Mouse (Mus musculus) cerebellum, adult 18-20 months (tissue): ENCODE data around the gene Nprl3.
"Not testable (repeated sequence)": the region's sequence is repeated elsewhere in the genome, so short reads cannot be mapped to it uniquely, and the experiment has no call there.

Experiments used
- DNase-seq, 2 experiments: peaks; one replicate each; pipeline ENCODE4 v3.0.0; 2021

Gene Nprl3

DNA sequence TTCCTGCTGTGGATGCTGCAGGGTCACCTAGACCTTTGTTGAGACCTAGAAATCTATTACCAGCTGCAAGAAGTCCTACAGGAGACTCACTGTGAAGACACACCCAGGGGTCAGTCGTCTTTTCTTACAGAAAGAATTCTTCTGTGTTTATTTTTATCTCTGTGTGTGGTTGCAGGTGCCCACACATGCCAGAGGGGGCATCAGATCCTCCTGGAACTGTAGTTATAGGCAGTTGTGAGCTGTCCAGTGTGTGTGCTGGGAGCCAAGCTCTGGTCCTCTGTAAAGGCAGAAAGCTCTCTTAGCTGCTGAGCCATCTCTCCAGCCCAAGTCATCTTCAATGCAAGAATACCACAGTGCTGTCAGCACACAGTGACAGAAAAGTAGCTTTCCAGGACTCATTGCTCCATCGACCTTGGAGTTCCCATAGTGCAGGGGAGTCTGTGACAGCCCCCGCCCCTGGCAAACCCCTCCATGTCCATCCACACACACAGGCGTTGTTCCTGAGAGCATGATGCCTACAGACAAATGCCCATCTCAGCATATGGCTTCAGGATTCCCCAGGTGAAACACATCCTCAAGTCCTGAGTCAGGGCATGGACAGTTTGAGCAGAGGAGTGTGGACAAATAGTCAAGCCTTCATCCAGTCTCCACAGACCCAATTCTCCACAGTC is 44.1 kb downstream of the Nprl3 start:
- no peak for DNase-seq

DNA sequence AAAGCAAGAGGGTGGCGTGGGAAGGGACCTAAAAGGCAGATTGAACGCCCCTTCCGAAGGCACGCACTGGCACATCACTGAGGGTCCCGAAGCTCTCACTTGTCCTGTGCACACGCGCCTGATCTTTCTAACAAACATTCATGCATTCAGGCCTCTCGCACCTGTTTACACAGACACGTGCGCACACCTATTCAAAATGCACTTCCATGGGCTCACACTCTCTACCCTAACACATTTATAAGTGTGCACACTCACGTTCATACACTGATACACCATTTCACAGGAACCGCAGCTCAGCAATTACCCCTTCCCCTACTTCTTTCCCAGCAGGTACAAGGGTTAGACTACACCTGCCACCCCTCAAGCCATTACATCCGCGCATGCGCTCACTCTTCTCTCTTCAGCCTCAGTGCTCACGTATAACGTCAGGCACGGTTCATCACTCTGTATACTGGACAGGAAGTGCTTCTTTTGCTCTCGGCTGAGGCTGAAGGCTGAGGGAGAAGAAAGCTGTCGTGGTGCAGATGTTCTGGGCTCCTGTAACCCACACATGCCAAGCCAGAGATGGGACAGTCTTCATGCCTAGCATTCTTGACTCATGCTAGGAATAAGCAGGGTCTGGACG is 44.8 kb downstream of the Nprl3 start:
- DNase-seq: peak in 1 of 2 experiments; percentile 44

DNA sequence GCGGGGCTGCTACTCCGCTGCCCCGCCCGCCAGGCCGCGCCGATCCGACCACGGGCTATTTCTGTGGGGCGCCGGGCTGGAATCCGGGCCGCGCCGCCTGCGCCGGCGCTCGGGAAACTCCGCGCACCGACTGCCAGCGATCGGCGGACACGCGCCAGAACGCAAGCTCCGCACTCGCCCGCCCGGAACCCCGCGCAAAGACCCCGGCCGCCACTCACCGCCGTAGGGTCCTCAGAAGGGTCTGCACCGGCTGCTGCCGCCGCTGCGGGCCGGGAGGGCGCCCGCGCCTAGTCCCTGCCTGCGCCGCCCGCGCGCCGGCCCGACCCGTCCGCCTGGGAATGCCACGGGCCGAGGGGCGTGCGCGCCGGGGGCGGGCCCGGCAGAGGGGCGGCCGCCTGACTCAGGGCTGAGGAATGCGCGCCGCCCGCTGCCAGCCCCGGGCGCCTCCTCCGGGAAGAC is 45.5 kb downstream of the Nprl3 start, which contains the start of gene Rhbdf1:
Gene Rhbdf1 (minus strand): TSS at position 350 of the 459 bp plus-strand sequence.
- peak in 1 of 2 experiments; percentile 39 for DNase-seq

DNA sequence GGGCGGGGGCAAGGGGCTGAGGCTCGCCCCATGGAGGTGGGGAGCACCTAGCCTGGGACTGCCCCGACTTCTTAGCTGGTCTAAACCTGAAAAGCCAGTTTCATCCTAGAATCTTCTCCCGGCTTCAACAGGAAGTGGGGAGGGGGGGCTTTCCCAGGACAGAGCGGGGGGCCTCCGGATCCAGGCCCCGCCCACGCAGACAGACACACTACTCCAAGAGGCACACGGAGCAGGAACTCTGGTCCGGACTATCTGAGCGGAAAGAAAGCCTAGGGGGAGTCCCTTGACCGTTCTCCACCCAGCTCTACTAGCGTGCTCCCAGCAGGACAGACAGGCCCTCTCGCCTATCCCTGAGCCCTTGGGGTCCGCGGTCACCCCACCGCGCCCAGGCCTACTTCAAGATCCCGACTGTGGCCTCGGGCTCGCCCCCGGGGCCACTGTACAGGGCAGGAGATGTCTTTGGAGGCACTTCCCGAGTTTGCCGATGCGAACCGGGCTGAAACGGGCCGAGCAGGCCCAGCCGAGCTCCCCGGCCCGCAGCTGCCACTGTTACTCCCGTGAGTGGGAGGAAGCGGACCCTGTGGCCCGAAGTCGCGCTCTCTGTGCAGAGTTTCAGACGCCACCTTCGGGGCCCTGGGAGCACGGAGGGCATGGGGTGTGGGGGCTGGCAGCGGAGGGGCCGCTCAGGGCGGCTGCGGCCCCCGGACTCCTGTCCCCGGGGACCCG is 46.1 kb downstream of the Nprl3 start:
- peak in 1 of 2 experiments; percentile 61 for DNase-seq

DNA sequence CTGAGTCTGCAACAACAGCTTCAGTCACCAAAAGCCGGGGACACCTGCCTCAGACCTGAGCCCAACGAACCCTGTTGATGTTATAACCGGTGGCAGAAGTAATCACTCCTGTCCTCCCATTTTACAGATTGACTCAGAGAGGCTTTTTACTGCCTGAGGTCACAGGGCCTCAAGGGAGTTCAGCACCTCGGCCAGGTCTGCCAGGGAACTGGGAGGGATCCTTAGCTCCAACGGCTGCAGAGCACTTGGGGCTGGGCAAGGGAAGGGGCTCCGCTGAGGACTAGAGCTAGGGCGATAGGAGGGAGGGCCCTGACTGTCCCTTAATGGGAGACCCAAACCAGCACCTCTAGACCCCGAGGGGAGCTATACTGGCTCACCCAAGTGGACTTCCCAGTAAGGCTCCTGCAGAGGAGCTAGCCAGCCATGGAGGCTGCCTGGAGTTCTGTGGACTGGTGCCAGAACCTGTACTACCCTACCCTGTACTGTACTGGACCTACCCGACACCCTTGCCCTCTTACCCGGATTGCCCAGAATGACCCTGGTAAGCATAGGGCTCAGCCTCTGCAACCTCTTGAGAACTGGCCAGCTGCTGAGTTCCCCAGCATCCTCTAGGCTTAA is 46.8 kb downstream of the Nprl3 start:
- DNase-seq: peak in 1 of 2 experiments; percentile 31

DNA sequence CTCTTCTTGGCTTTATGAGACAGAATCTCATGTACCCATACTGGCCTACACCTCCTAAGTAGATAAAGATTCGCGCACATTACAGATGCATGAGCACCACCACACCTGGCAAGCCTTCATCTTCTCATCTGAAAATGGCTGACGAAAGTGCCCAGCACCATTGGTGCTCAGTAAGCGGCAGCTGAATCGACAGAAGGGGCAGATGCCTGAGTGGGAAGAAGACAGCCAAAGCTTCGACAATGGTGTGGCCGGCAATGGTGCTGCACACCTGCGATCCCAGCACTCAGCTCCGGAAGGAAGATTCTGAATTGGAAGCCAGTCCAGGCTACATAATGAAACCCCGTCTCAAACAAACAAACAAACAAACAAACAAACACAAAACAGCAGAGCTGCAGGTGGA is 48.2 kb downstream of the Nprl3 start:
- no peak for DNase-seq

DNA sequence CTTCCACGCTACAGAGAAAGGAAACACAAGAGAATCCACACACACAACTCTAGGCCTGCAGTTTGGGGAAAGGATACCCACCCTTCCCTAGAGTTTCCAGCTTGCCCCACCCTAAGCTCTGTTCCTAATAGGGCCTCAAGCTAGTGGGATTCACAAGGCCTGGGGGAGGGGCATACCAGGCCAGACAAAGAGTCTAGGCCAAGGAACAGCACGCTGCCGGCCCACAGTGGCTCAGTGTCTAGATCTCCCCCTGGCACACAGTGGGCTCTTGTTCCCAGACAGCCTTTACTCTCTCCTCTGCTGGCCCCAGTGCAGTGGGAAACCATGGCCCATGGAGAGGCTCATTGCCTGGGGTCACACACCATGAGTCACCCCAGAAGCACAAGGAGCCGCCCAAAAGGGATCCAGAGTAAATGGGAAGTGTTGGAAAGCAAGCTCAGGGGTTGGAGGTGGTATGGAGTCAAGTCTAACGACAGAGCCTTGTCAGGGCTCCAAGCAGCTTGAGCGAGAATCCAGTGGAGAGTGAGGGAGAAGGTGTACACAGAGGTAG is 48.9 kb downstream of the Nprl3 start:
- no peak for DNase-seq

DNA sequence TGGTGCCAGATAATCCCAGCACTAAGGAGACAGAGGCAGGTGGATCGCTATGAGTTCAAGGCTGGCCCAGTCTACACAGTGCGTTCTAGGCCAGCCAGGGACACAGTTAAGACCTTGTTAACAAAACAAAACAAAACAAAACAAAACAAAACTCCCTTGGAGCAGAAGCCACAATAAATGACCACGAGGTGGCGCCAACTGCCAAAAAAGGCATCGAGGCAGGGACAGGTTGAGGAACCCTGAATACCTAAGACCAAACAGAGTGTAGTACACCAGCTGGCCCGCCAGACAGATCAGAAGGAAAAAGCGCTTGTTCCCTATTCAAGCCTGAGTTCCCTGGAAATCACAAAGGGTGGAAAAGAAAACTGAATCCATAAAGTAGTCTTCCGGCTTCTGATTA is 50.7 kb downstream of the Nprl3 start:
- peak; percentile 84 to 86 for DNase-seq

DNA sequence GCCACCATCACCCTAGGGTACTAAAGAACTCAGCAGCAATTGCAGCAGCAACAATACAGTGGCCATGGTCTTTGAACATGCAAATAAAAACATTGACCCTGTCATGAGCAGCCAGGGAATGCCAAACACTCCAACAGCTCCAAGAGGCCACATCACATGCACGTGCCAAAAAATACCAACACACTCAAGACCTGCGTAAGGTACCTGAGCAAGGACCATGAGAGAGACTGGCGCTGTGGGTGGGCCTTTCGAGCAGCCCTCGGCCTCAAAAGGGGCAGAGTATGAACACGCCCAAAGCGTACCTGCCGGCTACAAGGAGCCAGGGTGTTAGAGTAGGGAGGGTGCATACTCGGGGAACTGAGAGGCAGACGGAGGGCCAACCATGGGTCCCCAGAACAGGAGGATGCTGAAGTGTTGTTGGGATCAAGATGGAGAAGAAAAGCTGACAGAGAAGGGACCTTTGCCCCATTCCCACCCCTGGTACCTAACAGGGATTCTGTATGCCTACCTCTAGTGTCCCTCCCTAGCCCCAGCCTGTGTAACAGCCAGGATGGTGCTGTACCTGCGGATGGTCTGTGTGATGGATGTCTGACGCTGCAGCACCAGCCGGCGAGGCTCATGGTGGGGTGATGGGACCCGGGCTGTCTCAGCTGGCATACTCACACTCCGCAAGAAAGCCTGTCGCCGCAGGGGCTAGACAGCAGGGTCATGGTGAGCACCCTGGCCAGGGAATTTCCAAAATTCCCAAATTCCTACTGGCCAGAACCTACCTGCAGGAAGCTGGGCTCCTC is 51.9 kb downstream of the Nprl3 start:
- no peak for DNase-seq

DNA sequence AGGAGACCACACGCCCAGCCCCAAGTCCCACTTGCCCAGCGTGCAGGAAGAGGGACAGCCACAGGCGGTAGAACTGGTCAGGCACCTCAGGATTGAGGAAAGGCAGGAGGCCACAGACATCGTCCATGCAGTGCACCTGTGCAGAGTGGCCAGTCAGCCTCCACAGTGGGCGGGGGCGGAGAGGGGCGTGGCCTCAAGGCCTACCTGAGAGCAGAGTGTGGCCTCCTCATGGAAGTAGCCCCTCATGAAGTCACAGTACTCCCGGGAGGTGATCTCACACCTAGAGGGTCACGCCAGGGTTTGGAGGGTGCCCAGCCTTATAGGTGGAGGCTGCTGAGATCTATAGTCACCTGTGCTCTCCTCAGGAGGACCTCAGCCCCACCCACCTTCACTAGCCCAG is 56.9 kb downstream of the Nprl3 start:
- no peak for DNase-seq

DNA sequence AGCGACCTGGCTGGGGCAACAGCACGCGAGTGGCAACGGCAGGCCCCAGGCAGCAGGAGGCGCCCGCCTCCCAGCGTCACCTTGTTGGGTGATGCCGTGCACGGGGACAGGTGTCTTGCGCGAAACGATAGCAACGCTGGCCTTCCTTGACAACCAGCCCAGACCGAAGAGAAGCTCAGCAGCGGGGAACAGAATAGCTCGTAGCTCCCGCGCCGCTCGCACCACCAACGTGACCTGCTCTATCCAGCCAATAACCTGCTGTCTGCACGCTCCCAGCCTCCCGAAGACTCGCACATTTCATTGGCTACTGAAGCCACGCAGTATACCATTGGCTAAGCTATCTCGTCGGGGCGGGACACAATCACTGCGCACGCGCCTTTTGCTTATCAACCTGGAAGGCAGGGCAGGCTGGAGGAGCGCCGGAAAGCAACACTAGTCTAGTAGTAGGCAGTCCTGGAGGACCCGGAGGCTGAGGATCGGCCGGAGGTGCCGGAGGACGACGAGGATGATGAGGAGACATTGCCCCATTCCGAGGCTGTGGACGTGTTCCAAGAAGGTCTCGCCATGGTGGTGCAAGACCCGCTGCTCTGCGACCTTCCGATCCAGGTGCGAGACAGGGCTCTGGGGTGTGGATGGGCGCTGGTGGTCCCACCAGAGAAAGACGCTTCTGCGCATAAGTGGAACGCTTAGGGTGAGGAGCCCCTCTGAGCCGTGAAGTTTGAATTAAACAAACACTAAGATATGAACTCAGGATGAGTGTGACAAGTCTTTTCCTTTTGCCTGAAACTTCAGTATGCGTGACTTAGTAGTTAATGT is 62.2 kb downstream of the Nprl3 start, which contains the start of gene Snrnp25:
Gene Snrnp25 (plus strand): TSS at position 358 of the 816 bp plus-strand sequence.
- DNase-seq: peak; percentile 95 to 98

DNA sequence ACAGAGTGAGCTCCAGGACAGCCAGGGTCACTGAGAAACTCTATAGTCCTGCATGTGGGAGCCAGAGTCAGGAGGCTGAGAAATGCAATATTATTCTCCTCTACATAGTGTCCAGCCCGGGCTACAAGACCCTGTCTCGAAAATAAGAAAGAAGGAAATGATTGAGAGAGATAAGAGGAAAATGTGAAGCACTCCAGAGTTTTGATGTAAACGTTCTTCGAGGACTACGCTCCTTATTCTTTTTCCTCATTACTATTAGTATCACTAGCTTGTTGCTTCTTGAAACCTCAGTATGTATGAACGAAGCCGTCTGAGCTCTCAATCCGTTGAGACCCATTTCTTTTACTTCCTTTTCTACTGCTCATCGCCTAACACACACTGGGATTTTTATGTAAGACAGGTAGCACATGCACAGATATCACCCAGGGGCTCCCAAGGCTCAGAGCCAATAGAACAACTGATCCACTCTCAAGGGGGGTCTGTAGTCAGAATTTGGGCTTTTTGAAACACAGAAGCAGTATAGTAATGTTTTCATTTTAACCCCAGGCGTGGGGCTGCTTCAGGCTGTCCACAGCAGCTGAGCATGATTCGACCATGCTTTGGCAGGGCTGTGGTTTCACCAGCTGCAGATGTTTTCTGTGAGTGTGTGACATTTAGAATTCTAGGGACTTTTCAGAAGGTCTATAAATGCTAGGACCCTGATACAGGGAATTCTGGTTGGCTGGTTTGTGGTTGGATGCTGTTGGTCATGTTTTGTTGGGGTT is 65.4 kb downstream of the Nprl3 start:
- DNase-seq: peak in 1 of 2 experiments; percentile 0

DNA sequence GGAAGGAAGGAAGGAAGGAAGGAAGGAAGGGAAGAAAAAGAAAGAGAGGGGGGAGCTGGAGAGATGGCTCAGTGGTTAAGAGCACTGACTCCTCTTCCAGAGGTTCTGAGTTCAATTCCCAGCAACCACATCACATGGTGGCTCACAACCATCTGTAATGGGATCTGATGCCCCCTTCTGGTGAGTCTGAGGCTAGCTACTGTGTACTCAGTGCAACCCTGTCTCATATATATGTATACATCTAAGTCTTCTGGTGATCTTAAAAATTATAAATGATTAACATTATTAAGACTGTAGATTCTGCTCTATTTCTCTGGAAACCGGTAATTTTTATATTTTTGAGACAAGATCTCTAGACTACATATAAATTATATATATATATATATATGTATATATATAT is 66.5 kb downstream of the Nprl3 start:
- not testable (repeated sequence) for DNase-seq

DNA sequence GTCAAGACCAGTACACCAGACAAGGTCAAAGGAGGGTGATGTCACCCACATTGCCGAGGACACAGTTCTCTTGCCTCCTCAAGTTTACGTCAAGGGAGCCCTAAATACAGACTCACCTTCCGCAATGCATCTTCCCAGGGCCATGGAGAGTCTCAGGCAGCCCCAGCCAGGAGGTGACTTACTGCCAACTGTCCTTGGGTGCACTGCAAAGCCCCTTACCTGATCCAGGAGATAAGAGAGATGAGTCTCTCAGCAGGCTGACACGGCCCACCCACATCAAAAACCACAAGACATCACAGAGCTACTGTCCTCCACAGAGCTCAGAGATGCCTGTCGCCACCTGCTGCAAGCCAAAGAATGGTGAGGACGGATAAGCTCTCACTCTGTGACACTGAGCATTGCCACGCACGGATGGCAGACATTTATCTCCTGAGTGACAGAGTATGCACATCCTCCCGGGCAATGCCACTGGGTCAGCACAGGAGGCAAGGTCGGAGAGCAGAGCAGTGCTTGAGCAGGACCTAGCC is 67.4 kb downstream of the Nprl3 start, which contains the start of gene Il9r:
Gene Il9r (minus strand): TSS at position 205 of the 527 bp plus-strand sequence.
- no peak for DNase-seq

DNA sequence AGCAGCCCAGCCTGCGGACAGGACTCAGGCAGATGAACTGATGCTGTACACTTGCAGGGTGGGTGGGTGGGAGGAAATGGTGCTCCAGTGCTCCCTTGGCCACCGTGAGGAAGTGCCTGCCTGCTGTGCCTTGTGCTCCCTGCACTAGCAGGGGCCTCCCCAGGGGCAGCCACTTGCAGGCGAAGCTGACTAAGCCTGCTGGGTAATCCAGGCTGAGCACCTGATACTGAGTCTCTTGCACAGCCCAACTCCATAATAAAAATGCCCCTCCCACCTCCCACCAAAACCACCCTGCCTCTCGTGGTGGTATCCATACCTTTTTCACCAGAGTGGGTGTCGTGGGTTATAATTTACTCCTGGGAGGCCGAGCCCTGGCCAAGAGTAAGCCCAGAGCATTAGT is 68.3 kb downstream of the Nprl3 start:
- DNase-seq: no peak

DNA sequence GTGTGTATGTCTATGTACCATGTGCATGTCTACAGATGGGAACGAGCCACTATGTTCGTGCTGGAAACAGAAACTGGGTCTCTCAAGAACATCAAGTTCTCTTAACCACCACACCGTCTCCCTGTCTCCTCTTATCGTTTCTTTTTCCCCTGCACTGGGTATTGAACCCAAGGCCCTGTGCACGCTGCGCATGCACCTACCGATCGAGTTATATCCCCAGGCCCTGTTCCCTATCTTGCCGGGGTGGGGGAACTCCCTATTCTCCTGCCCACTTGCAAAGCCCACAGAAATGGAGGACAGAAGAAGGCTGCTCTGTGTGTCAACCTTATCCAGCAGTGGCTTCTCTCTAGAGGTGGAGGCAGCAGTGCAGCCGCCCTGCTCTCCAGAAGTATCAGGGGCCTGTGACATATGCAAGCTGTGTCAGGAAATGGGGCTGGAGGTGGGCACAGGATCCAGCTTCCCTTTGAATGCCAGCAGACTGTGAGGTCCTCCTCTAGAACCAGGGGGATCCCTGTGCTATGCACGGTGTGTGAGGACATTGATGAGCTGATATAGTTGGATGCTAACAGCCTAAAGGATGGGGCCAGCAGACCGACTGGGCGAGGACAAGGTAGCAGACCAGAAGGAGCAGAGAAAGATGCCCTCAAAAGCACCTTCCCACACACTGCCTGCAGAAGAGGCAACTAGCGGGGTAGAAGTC is 69.1 kb downstream of the Nprl3 start:
- DNase-seq: no peak

DNA sequence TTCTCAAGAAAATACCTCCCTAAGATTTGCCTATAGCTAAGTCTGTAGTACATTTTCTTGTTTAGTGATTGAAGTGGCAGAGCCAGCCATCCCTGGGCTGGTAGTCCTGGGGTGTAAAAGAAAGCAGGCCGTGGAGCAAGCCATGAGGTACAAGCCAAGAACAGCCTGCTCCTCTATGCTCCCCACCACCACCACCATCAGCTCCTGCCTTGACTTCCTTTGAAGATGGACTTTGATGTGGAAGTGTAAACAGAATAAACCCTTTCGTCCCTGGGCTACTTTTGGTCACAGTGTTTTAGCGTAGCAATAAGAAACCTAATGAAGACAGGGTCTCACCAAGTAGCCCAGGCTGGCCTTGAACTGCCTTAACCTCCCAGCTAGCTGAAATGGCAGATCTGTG is 69.7 kb downstream of the Nprl3 start:
- no peak for DNase-seq

DNA sequence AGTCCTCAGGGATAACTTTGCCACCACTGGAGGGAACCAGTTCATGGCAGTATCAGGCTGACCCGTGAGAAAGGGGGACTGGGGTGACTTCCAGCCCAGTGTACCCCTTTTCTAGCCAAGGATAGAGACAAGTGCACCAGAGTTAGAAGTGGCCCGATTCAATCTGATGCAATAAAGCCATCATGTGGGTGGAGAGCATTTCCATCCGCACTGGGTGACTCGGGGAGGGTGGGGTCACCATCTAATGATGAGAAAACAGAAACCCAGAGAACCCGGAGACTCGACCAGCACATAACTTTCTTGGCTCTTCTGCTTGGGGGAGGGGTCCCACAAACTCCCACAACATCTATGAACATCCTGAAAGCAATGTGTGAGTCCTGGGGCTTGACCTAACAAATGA is 70.8 kb downstream of the Nprl3 start:
- no peak for DNase-seq

DNA sequence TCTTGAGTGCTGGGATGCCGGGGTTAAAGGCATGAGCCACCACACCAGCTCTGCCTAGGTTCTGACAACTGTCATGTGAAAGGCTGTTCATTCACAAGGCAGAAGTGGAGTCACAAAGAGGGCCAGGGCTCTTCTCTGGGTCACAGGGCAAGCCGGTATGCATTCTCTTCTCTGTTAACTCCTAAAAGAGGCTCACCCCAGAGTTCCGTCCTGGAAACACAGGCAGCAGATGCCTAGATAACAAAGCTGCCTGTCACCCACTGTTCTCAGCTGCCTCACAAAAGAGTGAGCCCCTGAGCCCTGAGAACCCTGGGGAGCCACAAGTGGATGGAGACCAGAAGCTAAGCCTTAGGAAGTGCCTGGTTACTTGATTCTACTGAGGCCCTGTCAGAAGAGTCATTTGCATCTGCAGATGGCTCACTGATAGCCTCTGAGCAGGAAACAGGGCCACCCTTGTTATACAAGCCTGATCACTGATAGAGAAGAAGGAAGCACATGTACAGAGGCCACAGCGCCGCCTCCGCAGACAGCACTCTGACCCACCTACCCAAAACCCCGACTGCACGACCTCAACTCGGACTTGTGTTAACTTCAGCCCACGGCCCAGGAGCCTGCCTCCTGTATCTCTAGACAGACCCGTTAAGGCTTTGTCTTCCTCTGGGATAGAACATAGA is 71.5 kb downstream of the Nprl3 start:
- DNase-seq: no peak
